Mouse (Mus musculus): Measurements from ENCODE around the gene Gpsm2. TPM values are rescaled to one million over a fixed set of nuclear protein-coding genes. Genes with fewer than 3 reads are reported as not detected.
"Not testable (repeated sequence)": the region's sequence is repeated elsewhere in the genome, so short reads cannot be mapped to it uniquely, and the experiment has no call there.

Gpsm2 gene
- total RNA-seq, 2 experiments from 2014 or later: 25.0 to 64.2 TPM

GRCm38 (mm10) chr3:108727776-108728175 is 5.7 kb upstream of the Gpsm2 start:
- no peak for ATAC-seq (replicated peaks; ENCODE audit: low FRiP score, poor library complexity, severe bottlenecking)

- ATAC-seq (replicated peaks; ENCODE audit: low FRiP score, poor library complexity, severe bottlenecking): no peak
These were observed 5.2 kb upstream of the Gpsm2 start for GRCm38 (mm10) chr3:108727344-108727743.

GRCm38 (mm10) chr3:108726413-108726812 is 4.3 kb upstream of the Gpsm2 start:
- ATAC-seq (replicated peaks; ENCODE audit: low FRiP score, poor library complexity, severe bottlenecking): no peak

- no peak for ATAC-seq (replicated peaks; ENCODE audit: low FRiP score, poor library complexity, severe bottlenecking)
These were observed 775 bp downstream of the Gpsm2 start for GRCm38 (mm10) chr3:108721076-108721991.

GRCm38 (mm10) chr3:108719761-108720160 is 2.3 kb downstream of the Gpsm2 start:
- no peak for ATAC-seq (replicated peaks; ENCODE audit: low FRiP score, poor library complexity, severe bottlenecking)

- no peak for ATAC-seq (replicated peaks; ENCODE audit: low FRiP score, poor library complexity, severe bottlenecking)
These were observed 2.8 kb downstream of the Gpsm2 start for GRCm38 (mm10) chr3:108719357-108719756.

GRCm38 (mm10) chr3:108717896-108718502 is 4.1 kb downstream of the Gpsm2 start:
- ATAC-seq (replicated peaks; ENCODE audit: low FRiP score, poor library complexity, severe bottlenecking): no peak

GRCm38 (mm10) chr3:108714837-108715236 is 7.3 kb downstream of the Gpsm2 start:
- ATAC-seq (replicated peaks; ENCODE audit: low FRiP score, poor library complexity, severe bottlenecking): no peak

GRCm38 (mm10) chr3:108713065-108713675 is 8.9 kb downstream of the Gpsm2 start:
- no peak for ATAC-seq (replicated peaks; ENCODE audit: low FRiP score, poor library complexity, severe bottlenecking)

- no peak for ATAC-seq (replicated peaks; ENCODE audit: low FRiP score, poor library complexity, severe bottlenecking)
These were observed 10.8 kb downstream of the Gpsm2 start for GRCm38 (mm10) chr3:108711296-108711695.

- ATAC-seq (replicated peaks; ENCODE audit: low FRiP score, poor library complexity, severe bottlenecking): no peak
These were observed 19.3 kb downstream of the Gpsm2 start for GRCm38 (mm10) chr3:108702789-108703188.

GRCm38 (mm10) chr3:108701256-108701655 is 20.9 kb downstream of the Gpsm2 start:
- no peak for ATAC-seq (replicated peaks; ENCODE audit: low FRiP score, poor library complexity, severe bottlenecking)

GRCm38 (mm10) chr3:108699786-108700185 is 22.3 kb downstream of the Gpsm2 start:
- ATAC-seq (replicated peaks; ENCODE audit: low FRiP score, poor library complexity, severe bottlenecking): no peak

- no peak for ATAC-seq (replicated peaks; ENCODE audit: low FRiP score, poor library complexity, severe bottlenecking)
These were observed 23.4 kb downstream of the Gpsm2 start for GRCm38 (mm10) chr3:108698662-108699061.

GRCm38 (mm10) chr3:108694321-108694720 is 27.8 kb downstream of the Gpsm2 start:
- no peak for ATAC-seq (replicated peaks; ENCODE audit: low FRiP score, poor library complexity, severe bottlenecking)

GRCm38 (mm10) chr3:108689979-108690378 is 32.1 kb downstream of the Gpsm2 start:
- no peak for ATAC-seq (replicated peaks; ENCODE audit: low FRiP score, poor library complexity, severe bottlenecking)

GRCm38 (mm10) chr3:108689446-108689845 is 32.7 kb downstream of the Gpsm2 start:
- ATAC-seq (replicated peaks; ENCODE audit: low FRiP score, poor library complexity, severe bottlenecking): no peak

- no peak for ATAC-seq (replicated peaks; ENCODE audit: low FRiP score, poor library complexity, severe bottlenecking)
These were observed 33.1 kb downstream of the Gpsm2 start for GRCm38 (mm10) chr3:108689015-108689441.

GRCm38 (mm10) chr3:108685701-108686100 is 36.4 kb downstream of the Gpsm2 start:
- no peak for ATAC-seq (replicated peaks; ENCODE audit: low FRiP score, poor library complexity, severe bottlenecking)

GRCm38 (mm10) chr3:108683597-108683996 is 38.5 kb downstream of the Gpsm2 start:
- not testable (repeated sequence) for ATAC-seq (replicated peaks; ENCODE audit: low FRiP score, poor library complexity, severe bottlenecking)

GRCm38 (mm10) chr3:108681004-108681403 is 41.1 kb downstream of the Gpsm2 start:
- ATAC-seq (replicated peaks; ENCODE audit: low FRiP score, poor library complexity, severe bottlenecking): no peak
